In the genomic region with DNA sequence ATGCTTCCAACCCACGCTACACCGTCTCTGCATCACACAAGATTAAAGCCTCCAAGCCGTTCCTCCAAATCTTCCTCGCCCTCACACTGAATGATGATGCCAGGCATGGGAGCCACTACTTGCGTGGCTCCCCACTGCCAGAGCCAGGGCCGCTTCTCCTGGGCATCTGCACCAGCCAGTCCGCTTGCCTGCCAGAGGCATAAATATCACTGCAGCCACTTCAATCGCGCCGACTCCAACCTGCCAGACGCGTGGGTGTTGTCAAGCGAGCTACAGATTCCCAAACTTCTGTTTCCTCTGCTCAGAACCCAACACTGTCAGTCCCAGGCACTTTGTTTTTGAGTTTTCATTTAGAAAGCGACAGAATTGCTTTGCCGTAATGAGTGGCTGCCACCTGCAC, we compare ENCODE assay signal across 12 mouse cellular contexts.
A peak's percentile ranks its signal among the peaks of the same experiment; 100 is the strongest.
DNase-seq lines count a peak whose midpoint lies in the region; ATAC-seq lines count a peak whose summit lies in the region.
"Had no signal": no experiment of that assay in that cellular context is flagged by ENCODE, and none has a peak within 500 bp of the region (broad histone marks: within the 10 kb centered on the region; RNA-seq: fewer than 3 reads in every experiment).

No protein-coding gene starts in this region.

- peak; percentile 72 for DNase-seq in layer of hippocampus, adult 11-12 months (ENCODE audit: low spot score)
- DNase-seq in left cerebral cortex, adult 18-20 months (ENCODE audit: low spot score in 2 of 2), result peak; percentile 82 to 89
- DNase-seq in right cerebral cortex, postnatal 14 days, result peak; percentile 72
- no peak for DNase-seq in cerebellum, adult 8-10 months
- DNase-seq in cerebellum, postnatal 36 days, result no peak
- DNase-seq in gastrocnemius, postnatal 4 days (ENCODE audit: low spot score in 2 of 2), result no peak
- DNase-seq: adrenal gland, postnatal 25 days; heart, postnatal 4 days; kidney, postnatal 10 days; lung, adult 18-20 months; lung, postnatal 4 days had no signal

- peak; percentile 99 for ATAC-seq in frontal cortex, adult (ENCODE audit: low TSS enrichment)

Comparison
In these comparisons a context has a peak if more than half of its experiments do, and no peak if none do; other contexts are left out.
1. DNase-seq: peak in layer of hippocampus, adult 11-12 months (single experiment), left cerebral cortex, adult 18-20 months (2 of 2) and right cerebral cortex, postnatal 14 days (single experiment); none in cerebellum, adult 8-10 months (single experiment), cerebellum, postnatal 36 days (0 of 2) and gastrocnemius, postnatal 4 days (0 of 2).